Mouse (Mus musculus) heart, postnatal 36 days (tissue): ENCODE results near the gene Kif5a. TPM values are rescaled to one million over a fixed set of nuclear protein-coding genes. Genes with fewer than 3 reads are reported as not detected.

Source experiments
- DNase-seq, 2 experiments: peaks; one replicate each; pipeline ENCODE4 v3.0.0; 2021 to 2022
- intact Hi-C: fragments of 180-260 bp; cut with DNase I; formaldehyde crosslinking; loops from one replicate; pipeline ENCODE4 v1.15.1; 2025
- total RNA-seq, 2 experiments: library from RNA; stranded (reverse); gene quantifications; 2 replicates each; pipeline ENCODE4 v1.2.3; 2021

Kif5a gene
- total RNA-seq, 2 experiments from 2014 or later, result 0.41 to 0.92 TPM

- intact Hi-C loops, result no loop called here
Measured at GRCm38 (mm10) chr10:127181566-127181965, 81.6 kb downstream of the Kif5a start.

GRCm38 (mm10) chr10:127180695-127181047 lies 82.5 kb downstream of the Kif5a start:
- no peak for DNase-seq
- intact Hi-C loops, result no loop called here

More at GRCm38 (mm10) chr10:127181566-127181965, 81.6 kb downstream of the Kif5a start:
- DNase-seq, result peak in 1 of 2 experiments; percentile 48

GRCm38 (mm10) chr10:127179871-127180694 lies 83.1 kb downstream of the Kif5a start, which contains the start of gene Slc26a10:
Gene Slc26a10, minus strand, starts transcription at chr10:127180645.
- peak in 1 of 2 experiments; percentile 59 for DNase-seq

GRCm38 (mm10) chr10:127178286-127179027 lies 84.7 kb downstream of the Kif5a start:
- intact Hi-C loops, result no loop called here

More at GRCm38 (mm10) chr10:127179871-127180694, 83.1 kb downstream of the Kif5a start, which contains the start of gene Slc26a10:
- intact Hi-C loops, result no loop called here

GRCm38 (mm10) chr10:127177719-127178118 lies 85.4 kb downstream of the Kif5a start:
- DNase-seq, result peak; percentile 81 to 85
- intact Hi-C loops, result loop anchor here (1.0 kb wide), 1 partner anchor 52 kb away; no protein-coding TSS in a partner anchor

More at GRCm38 (mm10) chr10:127178286-127179027, 84.7 kb downstream of the Kif5a start:
- no peak for DNase-seq

GRCm38 (mm10) chr10:127177235-127177634 lies 85.9 kb downstream of the Kif5a start:
- no peak for DNase-seq
- intact Hi-C loops, result loop anchor here (1.0 kb wide), 1 partner anchor 52 kb away; no protein-coding TSS in a partner anchor

GRCm38 (mm10) chr10:127176756-127177155 lies 86.4 kb downstream of the Kif5a start:
- intact Hi-C loops, result loop anchor here (1.0 kb wide), 1 partner anchor 53 kb away; no protein-coding TSS in a partner anchor
- no peak for DNase-seq

- intact Hi-C loops, result no loop called here
Measured at GRCm38 (mm10) chr10:127176228-127176627, 86.9 kb downstream of the Kif5a start.

More at GRCm38 (mm10) chr10:127176228-127176627, 86.9 kb downstream of the Kif5a start:
- DNase-seq, result no peak

Other genes with a start within 250 kb of the Kif5a start
- gene Tsfm, start 232.5 kb downstream of the Kif5a start, total RNA-seq, result 10 to 100 TPM; 56.1 to 62.2 TPM
- gene Mettl1, start 221.9 kb downstream of the Kif5a start, total RNA-seq, result 1 to 10 TPM; 7.7 to 7.9 TPM
- not detected for gene Eef1akmt3, start 221.8 kb downstream of the Kif5a start, total RNA-seq
- under 1 TPM; 0.14 to 0.31 TPM for gene Cyp27b1, start 215.1 kb downstream of the Kif5a start, total RNA-seq
- 1 to 10 TPM; 2.3 to 2.9 TPM for gene March9, start 203.2 kb downstream of the Kif5a start, total RNA-seq
- gene Cdk4, start 199.8 kb downstream of the Kif5a start, total RNA-seq, result 10 to 100 TPM; 76.7 to 85.5 TPM
- gene Tspan31, start 193.1 kb downstream of the Kif5a start, total RNA-seq, result 10 to 100 TPM; 43.8 to 46.9 TPM
- gene Agap2, start 188.1 kb downstream of the Kif5a start, total RNA-seq, result 1 to 10 TPM; 5.6 to 7.0 TPM
- 10 to 100 TPM; 25.2 to 29.7 TPM for gene Os9, start 142.2 kb downstream of the Kif5a start, total RNA-seq
- gene B4galnt1, start 98.1 kb downstream of the Kif5a start, total RNA-seq, result 1 to 10 TPM; 1.6 to 2.7 TPM
- 10 to 100 TPM; 17.2 to 23.1 TPM for gene Slc26a10, start 82.7 kb downstream of the Kif5a start, total RNA-seq
- gene Arhgef25, start 73.3 kb downstream of the Kif5a start, total RNA-seq, result 10 to 100 TPM; 12.4 to 12.8 TPM
- 10 to 100 TPM; 25.8 to 29.4 TPM for gene Dtx3, start 67.6 kb downstream of the Kif5a start, total RNA-seq
- 10 to 100 TPM; 26.9 to 29.9 TPM for gene Pip4k2c, start 51.8 kb downstream of the Kif5a start, total RNA-seq
- gene Dctn2, start 3.0 kb upstream of the Kif5a start, total RNA-seq, result 100 to 1,000 TPM; 144 to 154 TPM
- gene Mbd6, start 25.7 kb upstream of the Kif5a start, total RNA-seq, result 10 to 100 TPM; 22.0 to 24.2 TPM
- gene Mars, start 48.4 kb upstream of the Kif5a start, total RNA-seq, result 10 to 100 TPM; 41.0 to 46.4 TPM
- gene Arhgap9, start 58.6 kb upstream of the Kif5a start, total RNA-seq, result 1 to 10 TPM; 3.1 to 3.6 TPM
- 1 to 10 TPM; 1.0 to 2.6 TPM for gene Gli1, start 78.6 kb upstream of the Kif5a start, total RNA-seq
- gene Inhbe, start 91.1 kb upstream of the Kif5a start, total RNA-seq, result not detected
- not detected for gene Inhbc, start 107.1 kb upstream of the Kif5a start, total RNA-seq
- gene R3hdm2, start 117.0 kb upstream of the Kif5a start, total RNA-seq, result 100 to 1,000 TPM; 150 to 169 TPM
- under 1 TPM; 0.51 to 0.64 TPM for gene Stac3, start 238.3 kb upstream of the Kif5a start, total RNA-seq